Mouse (Mus musculus): ENCODE data around the gene Tgm2. TPM values are rescaled to one million over a fixed set of nuclear protein-coding genes. Genes with fewer than 3 reads are reported as not detected.

Tgm2 gene
- polyA plus RNA-seq, 2 experiments = 34.6 to 41.9 TPM

- no peak for TF ChIP-seq EP300 (IDR thresholded peaks at IDR 0.05; ENCODE audit: low read depth)
- TF ChIP-seq CTCF (IDR thresholded peaks at IDR 0.05; ENCODE audit: low read depth) = no peak
- Histone ChIP-seq H3K36me3 (replicated peaks; ENCODE audit: control insufficient read depth, insufficient read depth, low read depth) (peaks cover 99% of the 10 kb centered on the region), H3K27me3 (ENCODE audit: control insufficient read depth, insufficient read depth, low read length) (no peaks in the 10 kb centered on the region), H3K27ac (no peak overlapping the region), H3K9me3 (ENCODE audit: control insufficient read depth, low read length) (no peaks in the 10 kb centered on the region), H3K4me1 (replicated peaks; ENCODE audit: control insufficient read depth in 2 of 2, insufficient read depth in 2 of 2, low read length in 1 of 2) (peaks cover 0 to 2% of the 10 kb centered on the region in 2 experiments; a peak in 1 of 4 replicates), H3K9ac (replicated peaks) (no peak overlapping the region), H3K4me3 (ENCODE audit: insufficient read depth in 1 of 2, low read depth in 2 of 2, low read length in 2 of 2) (no peak overlapping the region), H3K4me2 (ENCODE audit: low read depth) (no peak overlapping the region)
- ATAC-seq (ENCODE audit: insufficient read depth) = no peak
- no peak for DNase-seq (ENCODE audit: low read depth in 3 of 3, low spot score in 3 of 3)
- 84% methylated on average over 7 of the region's 7 CpGs for WGBS (ENCODE audit: insufficient replicate concordance)
These were observed 18.4 kb downstream of the Tgm2 start for GRCm38 (mm10) chr2:158127872-158128271.

- Histone ChIP-seq H3K9ac (replicated peaks) (no peak overlapping the region), H3K9me3 (ENCODE audit: control insufficient read depth, low read length) (no peaks in the 10 kb centered on the region), H3K4me3 (ENCODE audit: insufficient read depth in 1 of 2, low read depth in 2 of 2, low read length in 2 of 2) (no peak overlapping the region), H3K27ac (no peak overlapping the region), H3K27me3 (ENCODE audit: control insufficient read depth, insufficient read depth, low read length) (no peaks in the 10 kb centered on the region), H3K36me3 (replicated peaks; ENCODE audit: control insufficient read depth, insufficient read depth, low read depth) (peaks cover 99% of the 10 kb centered on the region), H3K4me2 (ENCODE audit: low read depth) (no peak overlapping the region), H3K4me1 (replicated peaks; ENCODE audit: control insufficient read depth in 2 of 2, insufficient read depth in 2 of 2, low read length in 1 of 2) (peaks cover 0 to 2% of the 10 kb centered on the region in 2 experiments; a peak in 1 of 4 replicates)
- no peak for DNase-seq (ENCODE audit: low read depth in 3 of 3, low spot score in 3 of 3)
- no peak for ATAC-seq (ENCODE audit: insufficient read depth)
- 87% methylated on average over 6 of the region's 6 CpGs for WGBS (ENCODE audit: insufficient replicate concordance)
- TF ChIP-seq EP300 (IDR thresholded peaks at IDR 0.05; ENCODE audit: low read depth) (no peak), CTCF (IDR thresholded peaks at IDR 0.05; ENCODE audit: low read depth) (no peak)
These were observed 19.0 kb downstream of the Tgm2 start for GRCm38 (mm10) chr2:158127245-158127644.

GRCm38 (mm10) chr2:158122814-158123213 is 23.4 kb downstream of the Tgm2 start:
- no peaks in the 10 kb centered on the region for H3K27me3 ChIP-seq (ENCODE audit: control insufficient read depth, insufficient read depth, low read length)
- H3K36me3 ChIP-seq (replicated peaks; ENCODE audit: control insufficient read depth, insufficient read depth, low read depth) = peaks cover 96% of the 10 kb centered on the region
- H3K9me3 ChIP-seq (ENCODE audit: control insufficient read depth, low read length) = no peaks in the 10 kb centered on the region
- H3K4me1 ChIP-seq (replicated peaks; ENCODE audit: control insufficient read depth in 2 of 2, insufficient read depth in 2 of 2, low read length in 1 of 2) = peaks cover 0 to 3% of the 10 kb centered on the region in 2 experiments; a peak in 2 of 4 replicates
- ATAC-seq (ENCODE audit: insufficient read depth) (no peak), DNase-seq (ENCODE audit: low read depth in 3 of 3, low spot score in 3 of 3) (no peak)
- no peak overlapping the region for H3K27ac ChIP-seq
- 84% methylated on average over 6 of the region's 6 CpGs for WGBS (ENCODE audit: insufficient replicate concordance)
- H3K9ac ChIP-seq (replicated peaks) = no peak overlapping the region
- H3K4me2 ChIP-seq (ENCODE audit: low read depth) = no peak overlapping the region
- H3K4me3 ChIP-seq (ENCODE audit: insufficient read depth in 1 of 2, low read depth in 2 of 2, low read length in 2 of 2) = no peak overlapping the region
- TF ChIP-seq EP300 (IDR thresholded peaks at IDR 0.05; ENCODE audit: low read depth) (no peak), CTCF (IDR thresholded peaks at IDR 0.05; ENCODE audit: low read depth) (no peak)

- Histone ChIP-seq H3K4me1 (replicated peaks; ENCODE audit: control insufficient read depth in 2 of 2, insufficient read depth in 2 of 2, low read length in 1 of 2) (peaks cover 0 to 8% of the 10 kb centered on the region in 2 experiments; a peak in 2 of 4 replicates), H3K4me2 (ENCODE audit: low read depth) (no peak overlapping the region), H3K36me3 (replicated peaks; ENCODE audit: control insufficient read depth, insufficient read depth, low read depth) (peaks cover 96% of the 10 kb centered on the region), H3K9ac (replicated peaks) (no peak overlapping the region), H3K27me3 (ENCODE audit: control insufficient read depth, insufficient read depth, low read length) (no peaks in the 10 kb centered on the region), H3K4me3 (ENCODE audit: insufficient read depth in 1 of 2, low read depth in 2 of 2, low read length in 2 of 2) (no peak overlapping the region), H3K27ac (no peak overlapping the region), H3K9me3 (ENCODE audit: control insufficient read depth, low read length) (no peaks in the 10 kb centered on the region)
- ATAC-seq (ENCODE audit: insufficient read depth) (no peak), DNase-seq (ENCODE audit: low read depth in 3 of 3, low spot score in 3 of 3) (no peak)
- WGBS (ENCODE audit: insufficient replicate concordance) = 74% methylated on average over 12 of the region's 12 CpGs
- TF ChIP-seq EP300 (IDR thresholded peaks at IDR 0.05; ENCODE audit: low read depth) (no peak), CTCF (IDR thresholded peaks at IDR 0.05; ENCODE audit: low read depth) (no peak)
These were observed 24.4 kb downstream of the Tgm2 start for GRCm38 (mm10) chr2:158121645-158122326.

GRCm38 (mm10) chr2:158120868-158121267 is 25.4 kb downstream of the Tgm2 start:
- no peaks in the 10 kb centered on the region for H3K27me3 ChIP-seq (ENCODE audit: control insufficient read depth, insufficient read depth, low read length)
- 92% methylated on average over 3 of the region's 3 CpGs for WGBS (ENCODE audit: insufficient replicate concordance)
- no peak overlapping the region for H3K9ac ChIP-seq (replicated peaks)
- no peak overlapping the region for H3K4me3 ChIP-seq (ENCODE audit: insufficient read depth in 1 of 2, low read depth in 2 of 2, low read length in 2 of 2)
- no peak overlapping the region for H3K4me2 ChIP-seq (ENCODE audit: low read depth)
- H3K36me3 ChIP-seq (replicated peaks; ENCODE audit: control insufficient read depth, insufficient read depth, low read depth) = peaks cover 95% of the 10 kb centered on the region
- TF ChIP-seq EP300 (IDR thresholded peaks at IDR 0.05; ENCODE audit: low read depth) (no peak), CTCF (IDR thresholded peaks at IDR 0.05; ENCODE audit: low read depth) (no peak)
- peaks cover 0 to 17% of the 10 kb centered on the region in 2 experiments; a peak in 2 of 4 replicates for H3K4me1 ChIP-seq (replicated peaks; ENCODE audit: control insufficient read depth in 2 of 2, insufficient read depth in 2 of 2, low read length in 1 of 2)
- H3K9me3 ChIP-seq (ENCODE audit: control insufficient read depth, low read length) = no peaks in the 10 kb centered on the region
- ATAC-seq (ENCODE audit: insufficient read depth) (no peak), DNase-seq (ENCODE audit: low read depth in 3 of 3, low spot score in 3 of 3) (no peak)
- H3K27ac ChIP-seq = no peak overlapping the region

All from liver, embryonic 14.5 days (tissue).